Mouse (Mus musculus): ENCODE measurements around the gene Ttc9c.

The Ttc9c gene

GRCm38 (mm10) chr19:8774086-8774835 is 44.9 kb downstream of the Ttc9c start, which contains the start of gene Tmem179b:
Gene Tmem179b, minus strand, starts transcription at chr19:8774467.
- DNase-seq (ENCODE audit: low spot score): peak; percentile 94

- no peak for DNase-seq (ENCODE audit: low spot score)
Observed at GRCm38 (mm10) chr19:8773409-8773808, 45.7 kb downstream of the Ttc9c start.

GRCm38 (mm10) chr19:8772996-8773395 is 46.1 kb downstream of the Ttc9c start:
- DNase-seq (ENCODE audit: low spot score): no peak

- DNase-seq (ENCODE audit: low spot score): peak; percentile 70
Observed at GRCm38 (mm10) chr19:8770567-8771270, 48.4 kb downstream of the Ttc9c start, which contains the start of gene Tmem223. Gene Tmem223, plus strand, starts transcription at chr19:8770996.

DNA sequence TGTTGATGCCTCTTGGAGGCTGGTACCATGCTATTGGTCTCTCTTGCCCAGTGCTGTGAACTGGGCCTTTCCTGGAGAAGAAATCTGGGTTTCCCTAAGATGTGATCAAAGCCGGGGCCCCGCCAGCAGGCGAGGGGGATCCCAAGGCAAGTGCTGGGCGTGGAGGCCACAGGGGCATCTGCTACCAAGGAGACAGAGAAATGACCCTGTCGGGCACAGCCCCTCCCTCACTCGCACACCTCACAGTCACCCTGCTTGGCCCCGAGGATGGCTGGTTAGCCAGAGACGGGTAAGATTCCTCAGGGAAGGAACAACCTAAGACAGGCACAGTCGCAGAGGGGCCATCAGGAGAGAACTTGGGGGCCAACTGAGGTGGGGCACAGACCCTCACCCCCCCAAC is 53.6 kb downstream of the Ttc9c start:
- DNase-seq (ENCODE audit: low spot score): no peak

GRCm38 (mm10) chr19:8763276-8763675 is 55.9 kb downstream of the Ttc9c start:
- DNase-seq (ENCODE audit: low spot score): no peak

DNA sequence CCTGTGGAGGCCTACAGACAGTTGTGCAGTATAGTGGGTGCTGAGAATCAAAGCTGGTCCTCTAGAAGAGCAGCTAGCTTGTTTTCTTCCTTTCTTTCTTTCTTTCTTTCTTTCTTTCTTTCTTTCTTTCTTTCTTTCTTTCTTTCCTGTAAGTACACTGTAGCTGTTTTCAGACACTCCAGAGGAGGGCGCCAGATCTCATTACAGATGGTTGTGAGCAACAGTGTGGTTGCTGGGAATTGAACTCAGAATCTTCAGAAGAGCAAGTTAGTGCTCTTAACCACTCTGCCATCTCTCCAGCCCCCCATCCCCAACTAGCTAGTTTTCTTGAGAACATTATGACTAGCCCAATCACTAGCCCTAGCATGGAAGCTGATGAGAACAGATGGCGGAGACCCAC is 58.4 kb downstream of the Ttc9c start:
- DNase-seq (ENCODE audit: low spot score): no peak
